Mouse (Mus musculus): ENCODE data around the gene Tox2.

The Tox2 gene

DNA sequence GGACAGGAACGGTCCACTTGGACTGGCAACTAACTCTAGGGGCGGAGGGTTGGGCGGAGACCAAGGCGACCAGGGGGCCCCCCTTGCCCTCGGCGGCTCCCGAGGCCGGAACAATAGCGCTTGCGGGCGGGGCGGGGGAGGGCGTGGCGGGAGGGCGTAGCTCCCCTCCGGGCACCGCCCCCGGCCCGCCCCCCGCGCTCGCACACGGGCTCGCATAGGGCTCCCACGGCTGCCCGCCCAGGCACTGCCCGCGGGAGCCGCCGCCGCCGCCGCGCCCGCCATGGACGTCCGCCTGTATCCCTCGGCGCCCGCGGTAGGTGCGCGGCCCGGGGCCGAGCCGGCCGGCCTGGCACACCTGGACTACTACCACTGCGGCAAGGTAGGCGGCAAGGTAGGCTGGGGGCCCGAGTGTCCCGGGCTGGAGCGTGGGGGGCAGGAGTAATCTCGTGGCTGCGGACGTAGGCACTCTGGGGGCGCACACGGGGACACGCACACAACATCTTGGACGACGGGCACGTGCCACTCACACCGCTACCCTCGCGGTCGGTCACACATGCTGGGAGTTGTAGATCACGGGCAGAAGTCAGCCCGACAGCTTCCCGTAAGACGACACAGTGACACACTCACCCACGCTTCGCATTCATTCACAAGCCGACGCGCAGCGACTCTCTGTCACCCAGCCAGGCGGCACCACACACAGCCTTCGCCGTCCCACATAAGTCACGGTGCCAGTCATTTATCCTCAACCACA is at the start of gene Tox2:
Gene Tox2, plus strand, starts transcription at position 242 of the 751 bp plus-strand sequence.
- in situ Hi-C loops (cut with MboI, MseI) = loop anchor here (5.0 kb wide), 1 partner anchor 101 kb away; no protein-coding TSS in a partner anchor

DNA sequence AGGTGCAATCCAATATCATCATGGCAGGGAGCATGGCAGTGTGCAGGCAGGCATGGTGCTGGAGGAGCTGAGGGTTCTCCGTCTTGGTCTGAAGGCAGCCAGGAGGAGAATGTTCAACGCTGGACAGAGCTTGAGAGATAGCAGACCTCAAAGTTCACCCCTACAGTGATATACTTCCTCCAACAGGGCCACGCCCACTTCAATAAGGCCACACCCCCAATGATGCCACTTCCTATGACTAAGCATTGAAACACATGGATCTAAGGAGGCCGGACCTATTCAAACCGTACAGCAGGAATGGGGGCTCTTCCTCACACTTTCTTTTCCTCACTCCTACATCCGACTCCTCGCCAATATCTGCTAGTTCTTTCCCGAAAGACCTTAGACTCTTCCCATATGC is 48.3 kb upstream of the Tox2 start:
- in situ Hi-C loops (cut with MboI, MseI) = no loop called here

DNA sequence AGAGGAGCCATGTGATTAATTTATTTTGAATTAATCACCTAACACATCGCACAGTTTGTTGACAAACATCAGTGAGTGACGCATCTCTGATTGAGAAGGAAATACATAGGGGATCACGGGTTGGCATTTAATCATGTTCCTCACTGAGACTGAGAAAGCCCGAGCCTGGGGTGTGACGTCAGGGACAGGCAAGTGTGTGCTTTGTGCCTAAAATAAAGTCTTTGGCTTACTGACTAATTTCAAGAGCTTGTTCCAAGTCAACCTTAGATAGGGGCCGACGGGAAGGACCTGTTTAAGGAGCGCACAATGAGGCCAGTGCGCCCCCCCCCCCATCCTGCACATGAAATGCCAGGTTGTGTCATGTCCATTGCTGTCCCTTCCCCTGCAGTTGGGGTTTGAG is 43.9 kb upstream of the Tox2 start:
- in situ Hi-C loops (cut with MboI, MseI) = no loop called here

DNA sequence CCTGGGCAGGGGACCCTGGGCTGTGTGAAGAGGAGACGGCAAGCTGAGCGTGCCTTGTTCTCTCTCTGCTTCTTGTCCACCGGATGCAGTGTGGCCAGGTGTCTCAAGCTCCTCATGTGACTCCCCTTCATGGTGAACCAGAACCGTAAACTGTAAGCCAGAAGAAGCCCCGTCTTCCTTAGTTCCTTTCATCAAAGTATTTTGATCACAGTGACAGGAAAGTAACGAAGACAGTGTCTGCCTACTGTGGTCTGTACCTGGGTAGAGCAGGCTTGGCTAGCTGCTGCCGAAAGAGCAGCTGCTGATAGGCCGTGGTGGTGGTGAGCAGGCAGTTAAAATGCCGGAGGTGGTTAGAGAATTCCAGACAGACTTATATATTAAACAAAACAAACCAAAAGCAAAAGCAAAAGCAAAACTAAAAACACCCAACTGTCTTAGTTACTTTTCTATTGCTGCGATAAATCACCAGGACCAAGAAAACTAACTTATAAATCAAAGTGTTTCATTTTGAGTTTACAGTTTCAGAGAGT is 38.4 kb upstream of the Tox2 start:
- in situ Hi-C loops (cut with MboI, MseI) = loop anchor here (5.0 kb wide), 1 partner anchor 57 kb away; no protein-coding TSS in a partner anchor

DNA sequence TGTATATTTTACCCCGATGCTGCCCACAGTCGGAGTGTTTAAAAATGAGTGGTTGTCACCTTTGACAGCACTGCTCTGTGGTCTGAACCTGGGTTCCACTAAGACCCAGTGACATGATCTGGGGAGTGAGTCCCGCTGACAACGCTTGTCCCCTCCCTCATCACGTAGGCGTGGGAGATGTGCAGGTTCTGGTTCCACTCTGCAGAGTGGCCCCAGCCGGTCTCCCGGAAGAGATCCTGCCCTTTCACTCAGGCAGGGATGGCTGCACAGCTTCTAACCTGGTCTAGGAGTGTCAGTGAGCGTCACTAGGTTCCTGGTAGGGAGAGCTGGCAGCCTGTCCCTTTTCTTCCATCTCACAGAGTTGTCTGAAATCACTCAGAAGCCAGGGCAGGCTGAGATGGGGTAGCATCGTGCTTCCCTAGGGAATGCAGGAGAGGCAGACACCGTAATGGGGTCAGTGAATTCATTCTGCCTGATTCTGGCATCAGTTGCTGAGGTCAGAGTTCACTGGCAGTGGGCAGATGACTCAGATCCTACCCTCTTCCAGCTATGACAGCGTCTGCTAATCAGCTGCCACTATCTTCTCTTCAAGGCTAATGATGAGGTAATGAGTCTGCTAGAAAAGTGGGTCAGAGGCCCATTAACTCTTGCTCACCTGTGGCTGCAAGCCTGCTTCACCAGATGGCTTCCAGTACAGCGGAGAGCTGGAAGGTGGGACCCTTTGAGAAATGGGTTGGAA is 36.7 kb upstream of the Tox2 start:
- in situ Hi-C loops (cut with MboI, MseI) = no loop called here

DNA sequence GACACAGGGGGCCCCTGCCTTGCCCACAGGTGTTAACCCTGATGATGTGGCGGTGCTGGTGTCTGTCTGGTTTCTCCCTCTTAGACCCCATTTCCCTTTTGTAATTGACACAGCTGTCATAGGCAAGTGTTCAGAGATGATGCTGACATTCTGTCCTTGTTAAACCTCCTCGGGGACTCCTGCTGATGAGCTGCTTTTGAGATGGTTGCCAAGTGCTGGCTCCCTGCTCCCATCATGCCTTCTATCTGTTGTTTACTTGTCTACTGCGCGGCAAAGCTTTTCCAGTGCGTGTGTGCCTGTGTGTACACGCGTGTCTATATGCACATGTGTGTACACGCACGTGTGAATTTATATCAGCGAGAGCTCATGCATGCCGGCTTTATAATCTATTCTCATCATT is 31.0 kb upstream of the Tox2 start:
- in situ Hi-C loops (cut with MboI, MseI) = no loop called here

DNA sequence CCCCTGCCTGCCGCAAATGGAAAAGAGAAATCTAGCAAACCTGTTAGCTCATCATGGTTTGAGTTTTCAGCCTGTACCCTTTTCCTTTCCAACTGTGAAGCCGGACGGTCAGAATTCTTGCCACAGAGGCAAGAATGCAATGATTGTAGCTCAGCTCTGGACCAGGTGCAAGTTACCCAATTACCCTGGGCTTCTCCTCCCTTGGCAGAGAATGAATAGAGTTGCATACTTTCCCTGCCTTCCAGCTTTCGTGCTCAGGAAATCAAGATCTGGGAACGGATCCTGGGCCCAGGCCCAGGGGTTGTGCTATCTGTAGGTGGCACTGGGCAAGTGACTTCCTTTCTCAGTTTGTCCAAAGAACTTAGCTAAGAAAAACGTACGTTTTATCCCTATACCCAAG is 28.9 kb upstream of the Tox2 start:
- in situ Hi-C loops (cut with MboI, MseI) = no loop called here

DNA sequence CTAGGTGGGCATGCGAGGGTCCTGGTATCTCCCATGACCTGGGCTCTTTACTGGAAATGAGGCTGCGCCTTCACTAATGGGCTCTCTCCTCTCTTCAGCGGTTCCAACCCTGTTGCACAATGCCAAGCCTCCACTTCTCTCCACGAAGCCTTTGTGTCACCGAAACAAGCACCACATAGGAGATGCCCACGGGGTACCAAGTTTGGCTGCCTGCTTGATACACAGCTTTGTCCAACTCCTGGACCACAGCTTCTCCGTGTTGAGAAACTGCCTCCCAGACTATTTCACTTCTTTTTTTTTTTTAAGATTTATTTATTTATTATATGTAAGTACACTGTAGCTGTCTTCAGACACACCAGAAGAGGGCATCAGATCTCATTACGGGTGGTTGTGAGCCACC is 27.1 kb upstream of the Tox2 start:
- in situ Hi-C loops (cut with MboI, MseI) = no loop called here

DNA sequence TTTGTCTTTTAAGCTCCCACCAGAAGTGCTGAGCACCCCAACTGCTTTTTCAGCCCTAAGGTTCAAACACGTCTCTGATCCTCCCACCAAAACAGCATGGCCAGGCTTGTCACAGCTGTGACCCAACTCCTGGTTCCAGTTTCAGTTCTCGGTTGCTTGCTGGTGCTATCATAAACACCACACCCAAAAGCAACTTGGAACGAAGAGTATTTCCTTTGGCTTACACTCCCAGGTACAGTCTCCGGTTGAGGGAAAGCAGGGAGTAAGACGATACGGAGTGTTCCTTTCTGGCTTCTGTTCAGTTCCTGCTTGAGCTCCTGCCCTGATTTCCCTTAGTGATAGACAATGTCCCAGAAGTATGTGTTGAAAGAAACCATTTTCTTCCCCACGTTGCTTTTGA is 26.4 kb upstream of the Tox2 start:
- in situ Hi-C loops (cut with MboI, MseI) = no loop called here

DNA sequence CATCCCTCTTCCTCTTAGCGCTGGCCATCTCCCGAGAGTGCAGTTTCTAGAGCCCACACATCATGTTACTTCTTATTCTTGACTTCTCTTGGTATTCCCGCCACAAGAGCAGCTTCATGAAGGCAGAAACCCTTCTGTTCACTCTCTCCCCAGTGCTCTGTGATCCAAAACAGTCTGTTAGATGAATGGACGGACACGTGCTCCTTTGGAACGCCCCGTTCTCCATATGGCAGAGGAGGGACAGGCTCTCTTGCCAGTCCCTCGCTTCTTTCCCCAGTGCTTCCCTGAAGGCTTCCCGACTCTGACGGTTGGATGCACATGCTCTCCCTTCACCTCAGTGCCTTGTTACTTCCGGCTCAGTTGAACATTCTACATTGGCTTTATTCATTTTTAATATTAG is 15.4 kb upstream of the Tox2 start:
- in situ Hi-C loops (cut with MboI, MseI) = no loop called here

DNA sequence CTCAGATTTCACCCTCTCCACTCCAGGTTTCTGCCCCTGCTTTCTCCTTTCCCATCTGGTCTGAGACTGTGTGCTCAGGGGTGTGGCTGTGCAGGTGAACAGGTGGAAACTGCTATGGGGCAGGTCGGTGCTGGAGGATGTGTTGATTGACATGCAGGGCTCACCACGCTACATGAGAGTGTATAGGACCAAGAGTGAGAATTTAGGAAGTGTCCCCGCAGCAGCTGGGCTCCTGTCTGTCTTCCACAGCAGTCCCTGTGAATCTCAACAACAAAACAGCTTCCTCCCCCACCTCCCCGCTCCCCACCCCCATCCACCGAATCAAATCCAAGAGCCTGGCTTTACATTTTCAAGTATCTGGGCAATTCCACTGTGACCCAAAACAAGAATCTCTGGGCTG is 13.3 kb upstream of the Tox2 start:
- in situ Hi-C loops (cut with MboI, MseI) = no loop called here

DNA sequence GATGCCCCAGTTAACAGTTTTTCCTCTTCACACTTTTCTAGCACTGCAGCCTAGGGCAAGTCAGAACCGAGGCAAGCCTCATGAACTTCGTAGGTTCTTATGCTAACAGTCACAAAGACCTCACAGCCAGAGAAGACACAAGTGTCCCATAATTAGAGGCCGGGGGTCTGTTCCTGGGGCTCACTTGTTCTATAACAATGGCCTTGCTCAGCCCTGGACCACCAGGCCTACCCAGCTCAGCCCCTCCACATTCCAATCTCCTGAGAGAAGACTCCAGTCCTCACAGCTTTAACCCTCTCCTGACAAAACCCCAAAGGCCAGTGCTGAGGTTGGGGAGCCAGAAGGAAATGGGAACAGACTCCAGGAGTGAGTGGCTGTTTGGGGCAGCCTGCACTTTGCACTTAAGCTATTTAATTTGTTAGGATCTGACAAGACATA is 12.9 kb upstream of the Tox2 start:
- in situ Hi-C loops (cut with MboI, MseI) = no loop called here

DNA sequence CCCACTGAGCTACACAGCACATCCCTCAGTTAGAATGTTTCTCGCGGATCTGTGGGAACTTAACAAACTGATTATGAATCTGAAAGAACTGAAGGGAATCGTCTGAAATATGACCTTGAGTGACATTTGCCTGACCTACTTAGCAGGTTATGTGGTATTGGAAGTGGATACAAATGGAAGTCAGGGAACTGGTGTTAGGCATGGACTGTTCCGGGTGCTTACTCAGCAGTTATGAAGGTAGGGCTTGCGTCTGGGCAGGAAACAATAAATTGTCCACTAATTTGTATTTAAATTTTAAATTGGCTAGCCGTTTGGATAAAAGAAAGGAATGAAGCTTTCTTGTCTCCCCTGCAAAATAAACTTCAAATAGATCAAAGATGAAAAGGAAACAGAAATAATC is 10.4 kb upstream of the Tox2 start:
- in situ Hi-C loops (cut with MboI, MseI) = no loop called here

DNA sequence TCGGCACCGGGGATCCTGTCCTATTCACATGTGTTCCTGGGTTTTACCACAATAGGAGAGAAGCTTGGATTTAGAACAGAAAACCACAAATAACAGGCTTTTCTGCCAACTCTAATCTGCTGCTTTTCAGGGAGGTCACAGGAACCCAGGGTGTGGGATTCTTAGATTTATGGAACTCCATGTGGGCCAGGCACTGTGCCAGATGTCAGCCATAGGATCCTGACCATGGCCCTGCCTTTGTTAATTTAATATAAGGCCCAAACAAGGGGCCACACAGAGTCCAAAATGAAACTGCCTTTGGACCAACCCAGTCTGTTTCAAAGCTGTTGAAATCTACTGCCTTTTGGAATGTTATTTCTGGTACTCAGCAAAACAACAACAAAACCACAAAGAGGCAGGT is 8.9 kb upstream of the Tox2 start:
- in situ Hi-C loops (cut with MboI, MseI) = no loop called here

DNA sequence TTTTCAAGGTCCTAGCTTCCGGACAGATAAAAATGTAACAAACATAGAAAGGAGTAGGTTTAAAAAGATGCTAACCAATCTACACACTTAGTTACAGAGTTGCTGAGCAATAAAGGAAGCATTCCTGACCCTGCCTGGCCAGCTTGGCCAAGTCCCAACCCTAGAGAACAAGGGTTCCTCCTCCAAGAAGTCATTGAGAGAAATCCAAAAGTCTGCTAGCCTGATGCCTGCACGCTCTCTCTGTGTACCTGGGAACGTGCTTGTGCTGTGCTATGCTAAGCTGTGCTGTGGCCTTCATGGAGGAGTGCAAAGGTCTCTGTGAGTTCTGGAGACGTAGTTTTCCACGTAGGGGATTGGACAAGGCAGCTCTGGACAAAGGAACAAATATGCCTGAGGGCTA is 8.4 kb upstream of the Tox2 start:
- in situ Hi-C loops (cut with MboI, MseI) = no loop called here

DNA sequence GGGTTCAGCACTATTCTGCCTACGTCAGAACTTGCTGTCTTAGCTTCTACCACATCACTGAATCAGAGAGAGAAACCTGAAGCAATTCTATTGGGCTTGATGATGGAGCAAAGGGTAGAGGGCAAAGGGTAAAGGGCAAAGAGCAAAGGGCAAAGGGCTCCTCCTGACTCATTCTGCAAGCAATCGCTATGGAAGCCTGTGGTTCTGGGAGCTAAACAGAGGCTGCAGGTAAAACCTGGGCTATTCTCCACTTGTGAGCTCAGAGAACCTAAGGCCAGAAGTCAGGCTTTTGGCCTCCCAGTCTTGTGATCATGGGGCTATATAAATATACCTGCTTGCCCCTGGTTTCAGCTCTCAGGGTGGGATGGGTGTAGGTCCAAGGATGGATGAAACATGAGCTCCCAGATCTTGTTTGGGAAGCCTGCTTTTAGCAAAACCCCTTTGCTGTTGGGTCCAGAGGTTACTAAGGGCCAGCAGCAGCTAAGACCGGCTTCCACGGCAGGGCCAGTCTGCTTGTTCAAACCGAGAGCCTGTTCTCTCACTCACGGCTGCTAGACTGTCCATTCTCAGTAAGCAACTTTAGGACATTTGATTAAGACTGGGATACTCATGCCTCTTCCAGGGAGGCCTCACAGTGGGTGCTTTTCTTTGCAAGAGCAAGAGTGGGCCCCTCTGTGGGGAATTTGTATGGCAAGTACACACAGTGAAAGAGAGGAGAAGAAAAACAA is 7.7 kb upstream of the Tox2 start:
- in situ Hi-C loops (cut with MboI, MseI) = no loop called here

DNA sequence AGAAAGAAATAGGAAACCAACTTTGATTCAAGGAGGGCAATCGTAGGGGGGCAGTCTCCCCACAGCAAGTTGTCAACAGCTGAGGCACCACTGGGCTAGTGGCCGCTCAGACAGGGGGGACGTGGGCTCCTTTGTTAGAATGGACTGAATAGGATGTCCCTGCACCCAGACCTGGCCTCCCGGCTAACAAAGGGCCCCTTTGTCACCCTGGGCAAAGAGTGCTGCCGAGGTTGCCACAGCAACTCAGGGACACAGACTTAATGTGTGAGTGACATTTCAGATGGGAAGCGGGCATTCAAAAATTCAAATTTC is 7.1 kb upstream of the Tox2 start:
- in situ Hi-C loops (cut with MboI, MseI) = no loop called here

DNA sequence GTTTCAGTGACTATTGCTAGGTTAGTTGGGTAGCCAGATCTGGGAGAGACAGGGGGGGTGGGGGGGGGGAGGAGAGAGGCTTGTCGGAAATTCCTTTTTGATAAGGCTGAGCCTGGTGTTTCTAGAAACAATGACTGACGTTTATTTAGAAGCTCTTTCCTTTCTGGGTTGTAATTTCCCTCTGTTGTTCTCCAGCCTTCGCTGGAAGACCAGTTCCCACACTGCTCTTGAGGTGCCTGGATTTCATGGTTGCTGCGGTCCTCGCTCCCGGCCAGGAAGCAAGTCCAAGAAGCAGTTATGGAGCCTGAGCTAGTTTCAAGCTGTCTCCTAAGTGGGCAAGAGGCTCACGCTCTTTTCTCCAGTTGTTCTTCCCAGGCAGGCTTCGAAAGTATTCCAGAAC is 1.0 kb upstream of the Tox2 start:
- in situ Hi-C loops (cut with MboI, MseI) = loop anchor here (5.0 kb wide), 1 partner anchor 100 kb away; no protein-coding TSS in a partner anchor

DNA sequence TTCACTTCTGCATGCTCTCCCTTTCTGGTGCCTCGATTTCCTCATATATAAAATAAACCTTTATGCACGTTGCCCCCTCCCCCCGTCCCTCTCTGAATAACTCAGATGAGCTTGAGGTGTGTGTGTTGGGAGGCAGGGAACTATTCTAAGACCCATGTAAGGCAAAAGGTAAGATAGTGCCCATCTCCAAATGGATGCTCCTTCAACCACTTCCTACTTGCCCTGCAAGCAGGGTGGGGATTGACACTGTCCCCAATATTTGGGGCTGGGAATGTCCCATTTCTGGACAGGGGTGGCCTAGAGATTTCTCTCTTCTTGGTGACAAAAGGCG is 407 bp upstream of the Tox2 start:
- in situ Hi-C loops (cut with MboI, MseI) = loop anchor here (5.0 kb wide), 1 partner anchor 100 kb away; no protein-coding TSS in a partner anchor

DNA sequence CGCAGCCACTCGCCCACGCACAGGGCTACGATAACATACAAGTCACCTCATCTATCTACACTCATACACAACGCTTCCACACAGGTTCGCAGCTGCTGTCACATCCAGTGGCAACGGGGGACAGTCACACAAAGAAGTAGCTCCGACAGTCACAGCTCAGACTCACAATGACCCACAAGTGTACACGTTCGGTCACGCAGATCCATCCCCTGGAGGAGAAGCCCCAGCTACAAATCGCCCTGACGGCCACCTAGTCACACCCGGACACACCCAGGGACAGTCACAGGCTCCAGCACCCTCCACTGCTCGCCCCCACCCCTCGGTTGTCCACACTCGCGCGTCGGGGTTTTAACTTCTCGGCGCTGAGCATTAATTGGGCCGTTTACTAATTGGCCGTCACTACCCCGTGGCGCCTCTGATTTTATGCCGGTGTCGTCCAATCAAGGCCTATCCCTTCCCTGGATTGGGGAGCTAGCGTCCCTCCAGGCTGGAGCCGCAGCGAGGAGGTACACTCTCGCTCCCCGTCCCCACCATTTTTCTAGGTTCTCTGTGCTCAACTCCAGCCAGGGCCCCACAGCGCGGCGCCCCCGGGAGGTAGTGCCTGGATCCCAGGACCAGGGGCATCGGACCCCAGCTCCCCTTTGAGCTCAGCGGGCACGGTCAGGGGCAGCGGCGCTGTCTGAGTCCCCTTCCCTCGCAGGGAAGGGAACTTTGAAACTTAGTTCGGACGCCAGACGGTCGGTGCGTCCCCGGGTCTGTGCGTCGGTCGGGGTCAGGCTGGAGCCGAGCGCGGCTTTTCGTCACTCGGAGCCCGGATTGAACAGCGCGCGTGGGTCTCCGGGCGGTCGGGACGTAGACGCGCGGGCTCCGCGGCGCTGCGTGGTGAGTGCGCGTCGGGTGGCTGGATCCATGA is 966 bp downstream of the Tox2 start:
- in situ Hi-C loops (cut with MboI, MseI) = loop anchor here (5.0 kb wide), 1 partner anchor 102 kb away; no protein-coding TSS in a partner anchor

DNA sequence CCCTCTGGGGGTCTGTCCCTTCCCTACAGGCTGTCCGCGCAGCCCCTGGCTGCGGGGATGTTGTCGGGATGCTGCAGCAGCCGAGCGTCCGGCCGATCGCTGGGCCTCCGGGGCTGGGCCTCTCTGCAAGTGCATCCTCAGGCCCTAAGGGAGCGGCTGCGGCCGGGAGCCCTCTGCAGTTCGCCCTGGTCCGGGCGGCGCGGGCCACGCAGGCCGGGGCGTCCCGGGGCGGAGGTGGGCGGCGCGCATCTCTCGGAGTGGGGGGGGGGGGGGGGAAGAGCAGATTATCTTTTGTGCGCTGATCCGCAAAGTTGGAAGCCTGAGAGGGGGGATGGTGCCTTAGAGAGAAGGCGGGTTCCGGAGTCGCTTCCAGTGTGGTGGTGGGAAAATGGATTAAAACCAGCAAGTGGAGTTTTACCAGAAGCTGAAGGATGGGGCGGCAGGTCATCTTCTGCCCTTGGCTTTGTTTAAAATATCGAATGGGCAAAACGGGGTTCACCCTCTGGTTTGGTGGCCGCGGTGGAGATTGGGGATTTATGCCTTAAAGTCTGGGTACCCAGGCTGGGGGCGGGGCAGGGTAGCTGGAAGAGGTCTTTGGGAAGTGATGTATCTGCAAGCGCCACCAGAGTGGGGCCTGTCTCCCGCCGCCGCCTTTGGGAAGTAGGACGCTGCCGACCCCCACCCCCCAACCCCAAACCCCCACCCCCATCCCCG is 1.8 kb downstream of the Tox2 start:
- in situ Hi-C loops (cut with MboI, MseI) = loop anchor here (5.0 kb wide), 1 partner anchor 102 kb away; no protein-coding TSS in a partner anchor

Data from regulatory T cell (primary cell).